8 mouse cellular contexts compared by ENCODE assay signal in genomic region chr10:128194024-128194550, GRCm38 (mm10). TPM values are rescaled to one million over a fixed set of nuclear protein-coding genes. Genes with fewer than 3 reads are reported as not detected.
A peak's percentile ranks its signal among the peaks of the same experiment; 100 is the strongest.
DNase-seq lines count a peak whose midpoint lies in the region; ATAC-seq lines count a peak whose summit lies in the region.

Gene Gls2 (plus strand): TSS chr10:128194457.

- peak within 1 kb of the TSS; percentile 99 for H3K4me2 ChIP-seq in hindbrain, embryonic 15.5 days

- peak; percentile 98 for DNase-seq in R1 (ENCODE audit: low read depth, low spot score)
- DNase-seq in cerebellum, postnatal 25 days, result peak; percentile 99 to 100
- peak; percentile 98 for DNase-seq in frontal cortex, postnatal 36 days (ENCODE audit: low spot score in 2 of 2)
- DNase-seq in left cerebral cortex, adult 11 months (ENCODE audit: low spot score), result peak; percentile 97
- DNase-seq in lung, postnatal 4 days, result peak; percentile 96 to 97
- DNase-seq in retina, postnatal 7 days (ENCODE audit: low read depth, low spot score), result peak; percentile 93
- peak; percentile 89 for DNase-seq in urinary bladder, adult 2 months (ENCODE audit: low spot score)

- peak; percentile 98 for ATAC-seq in hindbrain, embryonic 15.5 days (ENCODE audit: low FRiP score, low read depth)

- peak within 1 kb of the TSS; percentile 62 for H3K9ac ChIP-seq in hindbrain, embryonic 15.5 days

- peak within 1 kb of the TSS; percentile 53; the same call in 1 of the 2 replicates for H3K27ac ChIP-seq in hindbrain, embryonic 15.5 days (replicated peaks)

- H3K27me3 ChIP-seq in hindbrain, embryonic 15.5 days, result peaks cover 18% of the 10 kb centered on the region

- H3K4me3 ChIP-seq in hindbrain, embryonic 15.5 days, result peak within 1 kb of the TSS; percentile 87

- no peaks in the 10 kb centered on the region for H3K36me3 ChIP-seq in hindbrain, embryonic 15.5 days

- no peaks in the 10 kb centered on the region for H3K9me3 ChIP-seq in hindbrain, embryonic 15.5 days

- H3K4me1 ChIP-seq in hindbrain, embryonic 15.5 days (replicated peaks), result peaks cover 8% of the 10 kb centered on the region

- WGBS in hindbrain, embryonic 15.5 days, result under 1% methylated on average over 46 of the region's 46 CpGs

RNA-seq across cellular contexts. Expression of gene Gls2, which starts in this region (rescaled TPM):
- polyA plus RNA-seq in hindbrain, embryonic 15.5 days (2015; fragmentation: Nextera tagmentation; extraction: Ambion mirVana), result 2.0 and 2.2 TPM in 2 replicates
- polyA plus RNA-seq in urinary bladder, adult 2 months (2012; rRNA removed), result 1.5 TPM in 2 replicates

Comparison
In these comparisons a context has a peak if more than half of its experiments do, and no peak if none do; other contexts are left out.
1. Peak in every context shown above with its lines: DNase-seq, ATAC-seq, H3K4me3 ChIP-seq and H3K27ac ChIP-seq.